Comparison of ENCODE assay signal across 12 mouse cellular contexts in the genomic region with DNA sequence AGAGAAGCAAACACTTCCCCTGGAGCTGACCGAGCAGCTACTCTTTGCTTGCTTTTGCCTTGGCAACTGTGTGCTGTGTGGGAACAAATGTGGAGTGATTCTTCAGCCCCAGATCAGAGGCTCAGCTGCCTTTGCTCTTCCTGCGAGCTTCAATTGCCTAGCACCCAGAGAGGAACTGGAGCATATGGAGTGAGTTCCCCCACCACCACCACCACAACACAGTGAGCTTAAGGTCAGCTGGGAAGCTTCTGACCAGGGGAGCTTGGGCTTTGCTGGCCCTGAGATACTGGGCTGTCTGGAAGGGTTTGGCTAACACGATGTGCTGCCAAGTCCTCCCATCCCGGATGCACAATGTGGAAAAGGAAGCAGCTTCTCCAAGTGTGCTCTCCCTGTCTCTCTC.
A peak's percentile ranks its signal among the peaks of the same experiment; 100 is the strongest.
DNase-seq lines count a peak whose midpoint lies in the region; ATAC-seq lines count a peak whose summit lies in the region.
"Had no signal": no experiment of that assay in that cellular context is flagged by ENCODE, and none has a peak within 500 bp of the region (broad histone marks: within the 10 kb centered on the region; RNA-seq: fewer than 3 reads in every experiment).

No protein-coding gene starts in this region.

- intact Hi-C loops in heart, postnatal 10 days (cut with DNase I): no loop called here

- H3K27ac ChIP-seq in kidney, embryonic 14.5 days (ENCODE audit: low read depth, low read length): no peak overlapping the region
- H3K27ac ChIP-seq: forebrain, embryonic 10.5 days; kidney, postnatal 0 days had no signal

- DNase-seq in layer of hippocampus, adult 9-11 months: peak; percentile 16
- DNase-seq in layer of hippocampus, adult 11-12 months (ENCODE audit: low spot score): no peak
- peak; percentile 27 to 31 for DNase-seq in cerebellum, postnatal 14 days
- DNase-seq in heart, postnatal 10 days: peak; percentile 52 to 60
- DNase-seq in lung, postnatal 4 days: peak; percentile 5 to 56
- DNase-seq in kidney, postnatal 14 days: no peak
- no peak for DNase-seq in embryo, embryonic 9.5 days (ENCODE audit: extremely low spot score)
- DNase-seq: right cerebral cortex, postnatal 4 days had no signal

- H3K4me2 ChIP-seq in kidney, embryonic 14.5 days (replicated peaks; ENCODE audit: low read depth, low read length): no peak overlapping the region

- no peaks in the 10 kb centered on the region for H3K27me3 ChIP-seq in kidney, embryonic 14.5 days (ENCODE audit: control insufficient read depth, insufficient read depth, low read length)

- H3K4me1 ChIP-seq in kidney, embryonic 14.5 days (ENCODE audit: control insufficient read depth, insufficient read depth, low read length): no peaks in the 10 kb centered on the region
- H3K4me1 ChIP-seq: forebrain, embryonic 10.5 days had no signal

- H3K9me3 ChIP-seq in kidney, embryonic 14.5 days (ENCODE audit: control insufficient read depth, low read length): no peaks in the 10 kb centered on the region
- H3K9me3 ChIP-seq: G1E had no signal

- no peak overlapping the region for H3K4me3 ChIP-seq in kidney, embryonic 14.5 days (ENCODE audit: low read length)
- H3K4me3 ChIP-seq: forebrain, embryonic 10.5 days had no signal

- no peaks in the 10 kb centered on the region for H3K36me3 ChIP-seq in kidney, embryonic 14.5 days (ENCODE audit: control insufficient read depth, insufficient read depth, low read length)
- H3K36me3 ChIP-seq: forebrain, embryonic 10.5 days; G1E had no signal

- ATAC-seq in kidney, embryonic 14.5 days (ENCODE audit: low FRiP score, low TSS enrichment): no peak

- WGBS in kidney, embryonic 14.5 days: 35% methylated on average over 4 of the region's 4 CpGs

- no peak overlapping the region for H3K9ac ChIP-seq in kidney, embryonic 14.5 days (ENCODE audit: low read depth, low read length)

Comparison
In these comparisons a context has a peak if more than half of its experiments do, and no peak if none do; other contexts are left out.
1. DNase-seq: peak in layer of hippocampus, adult 9-11 months (single experiment), cerebellum, postnatal 14 days (2 of 2), heart, postnatal 10 days (2 of 2) and lung, postnatal 4 days (2 of 2); none in layer of hippocampus, adult 11-12 months (single experiment), kidney, postnatal 14 days (single experiment) and embryo, embryonic 9.5 days (single experiment).